Mouse (Mus musculus) limb, embryonic 11.5 days (tissue): ENCODE results near the gene Olfr1428. TPM values are rescaled to one million over a fixed set of nuclear protein-coding genes. Genes with fewer than 3 reads are reported as not detected.

Source experiments
- ATAC-seq: fragments of 200-750 bp; cut with Nextera tagmentation; 2 replicates; pipeline ENCODE4 v1.8.0; 2017; ENCODE audit warnings: low read depth; ENCODE audit not compliant: insufficient number of reproducible peaks, low FRiP score, low TSS enrichment
- DNase-seq: peaks from one replicate; pipeline ENCODE4 v3.0.0-alpha.2; 2015; ENCODE audit warnings: low spot score
- H3K27ac ChIP-seq: fragments of 300-500 bp; sonication (generic); replicated peaks from 2 replicates; pipeline ENCODE4 v1.5.1; 2014; ENCODE audit warnings: low read depth, mild to moderate bottlenecking, low read length
- H3K27me3 ChIP-seq: fragments of 300-500 bp; sonication (generic); 2 replicates; pipeline ENCODE4 v1.6.1; 2014; ENCODE audit warnings: mild to moderate bottlenecking, low read length, mixed read lengths; ENCODE audit not compliant: control insufficient read depth, insufficient read depth
- H3K36me3 ChIP-seq: fragments of 300-500 bp; sonication (generic); 2 replicates; pipeline ENCODE4 v1.6.1; 2014; ENCODE audit warnings: mild to moderate bottlenecking, low read length, moderate library complexity, mixed read lengths; ENCODE audit not compliant: control insufficient read depth, insufficient read depth
- H3K4me1 ChIP-seq: fragments of 300-500 bp; sonication (generic); 2 replicates; pipeline ENCODE4 v1.6.1; 2014; ENCODE audit warnings: low read length, mixed read lengths; ENCODE audit not compliant: control insufficient read depth, insufficient read depth
- H3K4me2 ChIP-seq: fragments of 300-500 bp; sonication (generic); 2 replicates; pipeline ENCODE4 v1.6.1; 2014; ENCODE audit warnings: low read depth, mild to moderate bottlenecking, moderate library complexity; ENCODE audit not compliant: severe bottlenecking
- H3K4me3 ChIP-seq: fragments of 300-500 bp; sonication (generic); 2 replicates; pipeline ENCODE4 v1.5.1; 2014; ENCODE audit warnings: low read depth, low read length
- H3K9ac ChIP-seq: fragments of 300-500 bp; sonication (generic); 2 replicates; pipeline ENCODE4 v1.6.1; 2014; ENCODE audit warnings: mild to moderate bottlenecking, low read length
- H3K9me3 ChIP-seq: fragments of 300-500 bp; sonication (generic); 2 replicates; pipeline ENCODE4 v1.6.1; 2016; ENCODE audit warnings: low read length; ENCODE audit not compliant: control insufficient read depth
- WGBS: fragments of 180-500 bp; shearing (Covaris S2); extraction: QIAGEN DNeasy Blood & Tissue Kit; methylation state at CpG from one replicate; pipeline ENCODE4 v1.1.7; 2014; 5-methylcytosine and 5-hydroxymethylcytosine counted together
- polyA plus RNA-seq: library from polyadenylated mRNA; unstranded; fragments of >200 nt; fragmentation: Nextera tagmentation; extraction: Ambion mirVana; gene quantifications from 2 replicates; pipeline ENCODE4 v1.2.1, GENCODE M21; 2014

Olfr1428 gene
- not detected in 2 replicates for polyA plus RNA-seq

DNA sequence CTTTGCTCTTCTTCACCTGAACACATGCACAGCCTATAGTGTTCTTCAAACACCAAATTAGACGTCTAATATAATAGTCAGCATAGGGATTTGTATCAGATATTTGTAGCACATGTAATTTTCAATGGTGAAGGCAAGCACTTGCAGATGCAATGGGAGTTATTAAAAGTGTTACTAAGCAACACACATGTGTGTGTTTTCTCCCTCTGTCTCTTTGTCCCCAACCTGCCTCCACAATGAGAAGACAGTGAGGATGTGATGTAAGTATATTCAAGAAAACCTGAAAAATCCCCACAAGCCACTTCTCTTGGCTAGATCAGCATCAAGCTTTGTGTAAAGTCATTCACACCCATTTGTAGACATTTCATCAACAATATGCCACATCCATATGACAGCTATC, at the start of gene Olfr1428:
Gene Olfr1428, minus strand, starts transcription at position 101 of the 400 bp plus-strand sequence.
- 87% methylated on average over 1 of the region's 1 CpGs for WGBS
- H3K4me1 ChIP-seq, result no peaks in the 10 kb centered on the region
- no peaks in the 10 kb centered on the region for H3K9me3 ChIP-seq
- H3K4me3 ChIP-seq, result no peak within 1 kb of the TSS
- H3K27ac ChIP-seq, result no peak within 1 kb of the TSS
- H3K9ac ChIP-seq, result no peak within 1 kb of the TSS
- no peaks in the 10 kb centered on the region for H3K27me3 ChIP-seq
- ATAC-seq, result no peak
- DNase-seq, result no peak
- H3K4me2 ChIP-seq, result no peak within 1 kb of the TSS
- H3K36me3 ChIP-seq, result no peaks in the 10 kb centered on the region

- Histone ChIP-seq H3K4me1 (no peaks in the 10 kb centered on the region), H3K36me3 (no peaks in the 10 kb centered on the region), H3K27me3 (no peaks in the 10 kb centered on the region), H3K9ac (no peak overlapping the region), H3K27ac (no peak overlapping the region), H3K4me2 (no peak overlapping the region), H3K9me3 (no peaks in the 10 kb centered on the region), H3K4me3 (no peak overlapping the region)
- DNase-seq (no peak), ATAC-seq (no peak)
- WGBS, result 89% methylated on average over 3 of the region's 3 CpGs
These were observed 29.8 kb upstream of the Olfr1428 start for GRCm38 (mm10) chr19:12145452-12145851.

- no peaks in the 10 kb centered on the region for H3K9me3 ChIP-seq
- H3K27me3 ChIP-seq, result no peaks in the 10 kb centered on the region
- no peak overlapping the region for H3K4me3 ChIP-seq
- no peak for ATAC-seq
- no peaks in the 10 kb centered on the region for H3K36me3 ChIP-seq
- H3K4me1 ChIP-seq, result no peaks in the 10 kb centered on the region
- no peak overlapping the region for H3K27ac ChIP-seq
- H3K4me2 ChIP-seq, result no peak overlapping the region
- WGBS, result 24% methylated on average over 1 of the region's 1 CpGs
- no peak for DNase-seq
- H3K9ac ChIP-seq, result no peak overlapping the region
These were observed 27.7 kb upstream of the Olfr1428 start for GRCm38 (mm10) chr19:12143356-12143755.

GRCm38 (mm10) chr19:12134289-12134688, 18.6 kb upstream of the Olfr1428 start:
- no peak overlapping the region for H3K4me3 ChIP-seq
- H3K9ac ChIP-seq, result no peak overlapping the region
- H3K4me1 ChIP-seq, result no peaks in the 10 kb centered on the region
- no peak overlapping the region for H3K4me2 ChIP-seq
- no peaks in the 10 kb centered on the region for H3K36me3 ChIP-seq
- 31% methylated on average over 2 of the region's 2 CpGs for WGBS
- DNase-seq, result no peak
- H3K9me3 ChIP-seq, result no peaks in the 10 kb centered on the region
- H3K27ac ChIP-seq, result no peak overlapping the region
- no peak for ATAC-seq
- H3K27me3 ChIP-seq, result no peaks in the 10 kb centered on the region

DNA sequence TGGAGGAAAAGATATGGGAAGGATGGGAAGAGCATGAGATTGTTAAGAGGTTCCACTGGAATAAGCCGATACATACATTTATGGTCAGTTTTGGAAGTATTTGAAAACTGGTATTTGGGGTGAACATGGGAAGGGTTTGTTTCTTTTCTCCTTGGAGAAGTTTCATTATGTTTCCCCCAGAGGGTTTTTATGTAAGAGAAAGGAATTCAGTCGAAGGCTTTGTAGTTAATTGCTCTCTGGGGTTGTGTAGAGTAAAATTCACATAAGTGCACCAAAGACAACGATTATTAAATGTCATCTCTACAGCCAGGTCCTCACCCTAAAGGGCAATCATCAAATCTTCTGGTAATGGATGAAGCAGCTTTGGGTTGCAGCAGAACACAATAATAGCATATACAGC, 7.4 kb upstream of the Olfr1428 start, which contains the start of gene Olfr76:
Gene Olfr76, minus strand, starts transcription at position 101 of the 400 bp plus-strand sequence.
- Histone ChIP-seq H3K4me3 (no peak within 1 kb of the TSS), H3K36me3 (no peaks in the 10 kb centered on the region), H3K9me3 (no peaks in the 10 kb centered on the region), H3K4me2 (no peak within 1 kb of the TSS), H3K27me3 (no peaks in the 10 kb centered on the region), H3K4me1 (no peaks in the 10 kb centered on the region), H3K27ac (no peak within 1 kb of the TSS), H3K9ac (no peak within 1 kb of the TSS)
- 80% methylated on average over 3 of the region's 3 CpGs for WGBS
- no peak for DNase-seq
- no peak for ATAC-seq

DNA sequence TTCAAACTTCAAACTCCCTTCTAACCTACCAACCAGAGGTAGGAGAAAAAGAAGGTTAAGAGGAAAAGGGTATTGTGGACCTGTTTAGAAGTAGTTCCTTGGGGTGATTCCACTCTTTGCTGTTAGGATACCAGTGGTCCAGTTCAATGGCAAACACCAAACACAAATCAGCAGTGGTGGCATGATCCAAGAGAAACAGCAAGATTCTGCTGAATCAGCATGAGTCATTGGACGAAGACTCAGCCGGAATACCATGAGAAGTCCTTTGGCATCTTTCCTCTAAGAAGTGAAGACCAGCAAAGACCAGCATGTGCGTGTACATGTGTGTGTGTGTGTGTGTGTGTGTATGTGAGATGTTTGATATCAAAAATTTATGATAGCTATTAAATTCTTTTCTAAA, 767 bp upstream of the Olfr1428 start:
- WGBS, result 86% methylated on average over 3 of the region's 3 CpGs
- no peak for DNase-seq
- no peak overlapping the region for H3K4me2 ChIP-seq

GRCm38 (mm10) chr19:12113807-12114206, 1.9 kb downstream of the Olfr1428 start:
- no peaks in the 10 kb centered on the region for H3K4me1 ChIP-seq
- no peak for DNase-seq
- no peak overlapping the region for H3K9ac ChIP-seq
- no peaks in the 10 kb centered on the region for H3K36me3 ChIP-seq
- no peak overlapping the region for H3K4me2 ChIP-seq
- ATAC-seq, result no peak
- 64% methylated on average over 1 of the region's 1 CpGs for WGBS
- no peak overlapping the region for H3K4me3 ChIP-seq
- H3K27ac ChIP-seq, result no peak overlapping the region
- H3K27me3 ChIP-seq, result no peaks in the 10 kb centered on the region
- 0 out of 2 replicates have a peak, but pooled peaks cover 3% of the 10 kb centered on the region for H3K9me3 ChIP-seq

More for the DNA sequence above, 767 bp upstream of the Olfr1428 start:
- Histone ChIP-seq H3K4me3 (no peak overlapping the region), H3K36me3 (no peaks in the 10 kb centered on the region), H3K9ac (no peak overlapping the region), H3K27ac (no peak overlapping the region), H3K27me3 (no peaks in the 10 kb centered on the region), H3K9me3 (no peaks in the 10 kb centered on the region), H3K4me1 (no peaks in the 10 kb centered on the region)
- ATAC-seq, result no peak

DNA sequence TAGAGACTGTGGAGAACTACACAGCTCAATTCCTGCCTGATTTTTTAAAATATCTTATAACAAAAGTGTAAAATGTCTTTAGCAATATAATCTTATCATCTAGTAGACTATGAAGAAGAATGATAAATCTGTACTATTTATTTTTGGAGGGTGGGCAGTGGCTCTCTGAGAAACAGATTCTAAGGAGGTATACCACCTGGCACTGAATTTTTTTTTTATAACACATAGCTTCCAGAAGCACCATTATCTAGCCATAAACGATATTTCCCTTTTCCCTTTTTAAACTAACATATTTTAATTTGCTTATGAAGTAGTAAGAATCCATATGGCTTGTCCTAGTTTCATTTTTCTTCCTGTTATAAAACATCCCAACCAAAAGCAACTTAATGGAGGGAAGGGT, 11.2 kb downstream of the Olfr1428 start:
- Histone ChIP-seq H3K9ac (no peak overlapping the region), H3K27ac (no peak overlapping the region), H3K4me2 (no peak overlapping the region), H3K4me1 (no peaks in the 10 kb centered on the region), H3K27me3 (no peaks in the 10 kb centered on the region), H3K4me3 (no peak overlapping the region), H3K36me3 (no peaks in the 10 kb centered on the region), H3K9me3 (0 out of 2 replicates have a peak, but pooled peaks cover 3% of the 10 kb centered on the region)
- 69% methylated on average over 1 of the region's 1 CpGs for WGBS
- ATAC-seq, result no peak
- DNase-seq, result no peak

- no peak for DNase-seq
- 95% methylated on average over 2 of the region's 2 CpGs for WGBS
- ATAC-seq, result no peak
These were observed 12.5 kb downstream of the Olfr1428 start, which contains the start of gene Olfr1427 for GRCm38 (mm10) chr19:12103234-12103633. TSS of gene Olfr1427 (minus strand) at chr19:12103334.

More at GRCm38 (mm10) chr19:12103234-12103633, 12.5 kb downstream of the Olfr1428 start, which contains the start of gene Olfr1427:
- Histone ChIP-seq H3K9ac (no peak within 1 kb of the TSS), H3K9me3 (no peaks in the 10 kb centered on the region), H3K36me3 (no peaks in the 10 kb centered on the region), H3K4me1 (no peaks in the 10 kb centered on the region), H3K27ac (no peak within 1 kb of the TSS), H3K27me3 (no peaks in the 10 kb centered on the region), H3K4me2 (no peak within 1 kb of the TSS), H3K4me3 (no peak within 1 kb of the TSS)
